Mouse (Mus musculus) bone marrow, adult 2 months (tissue): ENCODE data around the gene Sh2b3. TPM values are rescaled to one million over a fixed set of nuclear protein-coding genes. Genes with fewer than 3 reads are reported as not detected.
"Not testable (repeated sequence)": the region's sequence is repeated elsewhere in the genome, so short reads cannot be mapped to it uniquely, and the experiment has no call there.

Experiments
- H3K27ac ChIP-seq: fragments of 200-500 bp; 2 replicates; pipeline ENCODE4 v1.5.1; 2012; ENCODE audit warnings: low read depth, mild to moderate bottlenecking, control low read depth, inconsistent platforms, low read length; ENCODE audit not compliant: control insufficient read depth, poor library complexity, insufficient read depth
- H3K4me1 ChIP-seq: fragments of 200-500 bp; 2 replicates; pipeline ENCODE4 v1.6.1; 2011; ENCODE audit warnings: low read length; ENCODE audit not compliant: control insufficient read depth, insufficient read depth
- H3K4me3 ChIP-seq: fragments of 200-500 bp; replicated peaks from 2 replicates; pipeline ENCODE3; 2011; ENCODE audit warnings: mild to moderate bottlenecking, low read depth, low read length, control low read depth; ENCODE audit not compliant: control insufficient read depth
- CTCF ChIP-seq: fragments of 200-500 bp; IDR thresholded peaks from 2 replicates; pipeline ENCODE4 v1.5.1; 2011; ENCODE audit warnings: low read length, control low read depth; ENCODE audit not compliant: control insufficient read depth, insufficient read depth
- POLR2A ChIP-seq: fragments of 200-500 bp; IDR thresholded peaks from 2 replicates; pipeline ENCODE4 v1.6.1; 2011; ENCODE audit warnings: low read depth, mild to moderate bottlenecking, control low read depth, low read length, borderline replicate concordance; ENCODE audit not compliant: control insufficient read depth
- WGBS: fragments of 180-500 bp; shearing (Covaris S2); methylation state at CpG from one replicate; pipeline ENCODE4 v1.1.7; 2018; 5-methylcytosine and 5-hydroxymethylcytosine counted together
- polyA plus RNA-seq: library from polyadenylated mRNA; stranded (reverse); fragments of >200 nt; gene quantifications from 2 replicates; pipeline ENCODE4 v1.2.4, GENCODE M21; 2011; ENCODE audit warnings: low replicate concordance; ENCODE audit not compliant: missing spikeins, insufficient read depth, insufficient read length

Sh2b3 gene
- polyA plus RNA-seq, 1 experiment = 36.8 TPM

DNA sequence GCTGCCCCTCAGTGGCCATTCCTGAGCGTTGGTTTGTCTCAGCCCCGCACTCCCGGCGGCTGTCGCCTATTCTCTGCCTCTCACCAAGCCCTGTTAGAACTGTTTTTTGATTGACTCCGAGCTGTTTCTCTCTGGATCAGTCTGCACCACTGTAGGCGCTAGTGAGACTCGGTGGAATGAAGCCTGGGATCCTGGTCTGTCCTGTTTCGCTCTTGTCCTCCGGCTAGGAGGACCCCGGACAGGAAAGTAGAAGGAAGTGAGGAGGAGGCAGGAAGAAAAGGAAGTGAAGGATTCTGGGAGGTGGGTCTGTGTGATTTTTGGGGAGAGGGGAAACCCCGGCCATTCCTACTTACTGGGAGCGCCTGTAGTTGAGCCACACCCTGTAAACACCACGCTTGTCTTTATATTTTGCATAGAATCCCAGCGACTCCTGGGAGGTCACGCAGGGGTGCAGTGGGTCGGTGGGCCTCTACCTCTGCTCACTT, 10.6 kb upstream of the Sh2b3 start:
- under 1% methylated on average over 17 of the region's 17 CpGs for WGBS
- Histone ChIP-seq H3K27ac (peak overlapping the region; percentile 9; the same call in 1 of the 2 replicates), H3K4me1 (peaks cover 4% of the 10 kb centered on the region; the same call in 1 of the 2 replicates), H3K4me3 (peak overlapping the region; percentile 63)
- TF ChIP-seq POLR2A (no peak), CTCF (no peak)

DNA sequence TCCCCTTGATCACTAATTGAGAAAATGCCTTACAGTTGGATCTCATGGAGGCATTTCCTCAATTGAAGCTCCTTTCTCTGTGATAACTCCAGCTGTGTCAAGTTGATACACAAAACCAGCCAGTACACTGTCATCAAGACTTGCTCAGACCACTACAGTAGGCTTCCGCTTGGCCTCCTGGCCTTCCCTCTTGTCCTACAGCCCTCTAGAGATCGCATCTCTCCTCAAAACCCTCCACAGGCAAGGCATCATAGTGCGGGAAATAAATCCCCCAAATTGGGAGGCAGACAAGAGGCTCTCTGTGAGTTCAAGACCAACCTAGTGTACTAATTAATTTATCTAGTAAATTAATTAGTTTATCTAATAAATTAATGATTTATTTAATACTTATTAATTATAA, 9.8 kb upstream of the Sh2b3 start:
- WGBS = 81% methylated on average over 3 of the region's 3 CpGs
- not testable (repeated sequence) for H3K27ac ChIP-seq, H3K4me3 ChIP-seq, H3K4me1 ChIP-seq

DNA sequence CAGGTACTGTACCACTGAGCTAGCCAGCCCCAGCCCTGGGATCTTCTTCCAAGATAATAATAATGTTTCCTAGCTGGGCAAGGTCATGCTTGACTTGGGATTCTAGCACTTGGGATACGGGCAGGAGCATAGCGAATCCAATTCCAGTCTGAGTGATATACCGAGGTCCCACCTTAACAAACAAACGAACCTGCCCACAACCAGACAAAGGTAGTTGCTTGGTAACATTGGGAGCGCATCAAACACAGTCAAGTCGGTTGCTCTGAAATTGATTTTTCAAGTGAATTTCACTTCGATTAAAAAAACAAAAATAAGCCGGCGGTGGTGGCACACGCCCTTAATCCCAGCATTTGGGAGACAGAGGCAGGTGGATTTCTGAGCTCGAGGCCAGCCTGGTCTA, 8.9 kb upstream of the Sh2b3 start:
- WGBS = 86% methylated on average over 11 of the region's 11 CpGs
- Histone ChIP-seq H3K27ac (no peak overlapping the region), H3K4me1 (peaks cover 5% of the 10 kb centered on the region; the same call in 1 of the 2 replicates), H3K4me3 (no peak overlapping the region)
- no peak for TF ChIP-seq CTCF
- TF ChIP-seq POLR2A = no peak

DNA sequence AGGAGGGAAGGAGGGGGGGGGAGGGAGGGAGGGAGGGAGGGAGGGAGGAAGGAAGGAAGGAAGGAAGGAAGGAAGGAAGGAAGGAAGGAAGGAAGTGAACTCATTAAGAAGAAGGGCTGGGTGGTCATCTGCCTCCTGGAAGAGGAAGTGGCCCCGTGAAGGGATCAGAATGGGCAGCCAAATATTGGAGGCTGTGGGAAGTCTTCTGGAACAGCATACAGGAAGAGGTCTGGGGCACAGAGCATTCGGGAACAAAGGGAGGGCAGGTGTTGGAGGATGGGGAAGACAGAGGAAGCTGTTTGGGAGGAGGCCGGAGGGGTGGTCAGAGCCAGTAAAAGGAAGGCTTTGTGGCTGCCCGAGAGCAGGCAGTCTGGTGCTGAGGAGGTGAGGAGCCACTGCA, 7.9 kb upstream of the Sh2b3 start:
- Histone ChIP-seq H3K27ac (no peak overlapping the region), H3K4me3 (no peak overlapping the region), H3K4me1 (peaks cover 5% of the 10 kb centered on the region; the same call in 1 of the 2 replicates)
- WGBS = 4% methylated on average over 4 of the region's 4 CpGs
- no peak for TF ChIP-seq POLR2A
- no peak for TF ChIP-seq CTCF

DNA sequence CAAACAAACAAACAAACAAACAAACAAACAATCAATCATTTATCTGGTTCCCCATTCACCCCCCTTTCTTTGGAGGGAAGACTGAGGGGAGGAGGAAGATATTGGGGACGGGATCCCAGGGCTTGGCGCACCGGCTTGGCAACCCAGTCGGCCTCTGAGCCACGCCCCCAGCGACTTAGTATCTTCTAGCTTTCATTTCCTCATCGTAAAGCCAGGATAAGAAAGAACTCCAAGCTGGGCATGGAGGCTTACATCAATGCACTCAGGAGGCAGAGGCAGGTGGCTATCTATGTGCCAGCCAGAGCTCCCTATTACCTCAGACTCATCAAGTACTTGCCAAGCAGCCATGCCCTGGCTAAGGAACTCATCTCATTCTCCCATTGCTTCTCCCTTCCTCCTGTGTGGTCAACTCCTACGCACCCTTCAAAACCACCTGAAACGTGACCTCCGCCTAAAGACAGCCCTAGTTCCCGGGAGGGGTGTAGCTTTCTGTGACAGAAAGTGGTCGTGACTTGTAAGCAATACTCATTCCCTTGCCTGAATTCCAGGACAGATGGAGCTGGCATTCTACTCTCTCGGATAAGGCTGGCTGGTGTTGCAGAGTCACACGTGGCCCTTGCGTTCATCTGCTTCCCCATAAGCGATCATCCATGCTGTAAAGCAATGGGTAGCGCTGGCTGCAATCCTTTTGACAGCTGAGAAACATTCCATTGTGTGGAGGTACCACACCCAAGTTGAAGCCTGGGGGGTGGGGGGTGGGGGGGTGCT, 5.9 kb upstream of the Sh2b3 start:
- Histone ChIP-seq H3K27ac (no peak overlapping the region), H3K4me1 (peaks cover 4% of the 10 kb centered on the region; the same call in 1 of the 2 replicates), H3K4me3 (no peak overlapping the region)
- TF ChIP-seq POLR2A (no peak), CTCF (no peak)
- 9% methylated on average over 17 of the region's 17 CpGs for WGBS

DNA sequence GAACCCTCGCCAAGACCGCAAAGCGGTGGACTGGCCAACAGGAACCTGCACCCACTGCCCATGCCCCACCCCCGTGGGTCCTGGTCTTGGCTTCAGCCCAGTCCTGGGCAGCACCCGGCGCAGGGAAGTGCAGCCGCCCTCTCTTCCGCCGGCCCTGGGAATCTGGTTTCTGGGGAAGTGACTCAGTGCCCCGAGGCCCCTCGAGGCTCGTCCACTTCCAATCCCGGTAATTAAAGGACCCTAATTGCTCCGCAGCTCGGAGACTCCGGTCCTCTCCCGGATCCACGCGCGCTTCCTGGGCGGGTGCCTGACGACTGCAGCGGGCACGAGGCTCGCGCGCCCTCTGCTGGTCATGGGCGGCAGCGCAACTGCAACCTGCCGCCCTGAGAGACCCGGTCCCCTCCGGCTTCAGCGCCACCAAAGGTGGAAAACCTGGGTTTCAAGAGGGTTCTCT, 5.2 kb upstream of the Sh2b3 start:
- Histone ChIP-seq H3K4me3 (peak overlapping the region; percentile 59), H3K4me1 (peaks cover 2% of the 10 kb centered on the region; the same call in 1 of the 2 replicates), H3K27ac (no peak overlapping the region; the same call in 1 of the 2 replicates)
- 1% methylated on average over 33 of the region's 33 CpGs for WGBS
- TF ChIP-seq POLR2A = peak; percentile 31; the same call in 1 of the 2 replicates
- peak; percentile 92 for TF ChIP-seq CTCF

DNA sequence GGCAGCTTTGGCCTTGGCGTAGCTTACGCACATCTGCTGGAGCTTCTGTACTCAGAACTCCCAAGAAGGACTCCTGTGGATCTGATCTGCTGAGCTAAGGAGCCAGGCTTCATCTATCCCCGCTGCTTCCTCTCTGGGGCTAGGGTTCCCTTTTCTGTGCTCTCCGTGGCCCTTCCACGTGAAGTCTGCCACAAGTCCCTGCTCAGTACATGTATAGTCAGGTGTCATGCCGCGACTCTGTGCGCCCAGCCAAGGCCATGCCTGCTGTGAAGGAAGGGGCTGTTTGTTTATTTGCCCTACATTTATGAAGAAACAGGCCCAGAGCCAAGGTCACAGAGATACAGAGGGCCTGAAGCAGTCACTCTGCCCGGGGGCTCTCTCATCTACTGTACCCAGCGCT, 4.5 kb upstream of the Sh2b3 start:
- Histone ChIP-seq H3K4me3 (no peak overlapping the region), H3K4me1 (peaks cover 2% of the 10 kb centered on the region; the same call in 1 of the 2 replicates), H3K27ac (no peak overlapping the region)
- no peak for TF ChIP-seq CTCF
- no peak for TF ChIP-seq POLR2A
- WGBS = 39% methylated on average over 10 of the region's 10 CpGs

DNA sequence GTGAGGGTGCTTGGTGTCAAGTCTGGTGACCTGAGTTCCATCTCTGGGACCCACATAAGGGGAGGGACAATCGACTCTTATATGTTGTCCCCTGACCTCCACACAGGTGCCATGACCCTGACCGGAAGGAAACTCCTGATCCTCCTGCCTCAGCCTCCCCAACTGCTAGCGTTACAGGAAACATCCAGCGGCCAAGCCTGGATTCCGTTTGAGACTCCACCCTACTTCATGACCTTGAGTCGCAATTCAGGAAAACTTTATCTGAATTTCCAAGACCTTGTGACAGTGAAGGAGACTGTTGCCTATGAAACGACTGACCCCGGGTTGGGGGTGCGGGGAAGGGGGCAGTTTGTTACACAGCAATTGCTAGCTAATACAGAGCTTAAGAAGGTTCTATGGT, 4.1 kb upstream of the Sh2b3 start:
- no peak overlapping the region for H3K4me3 ChIP-seq
- no peak for TF ChIP-seq CTCF
- TF ChIP-seq POLR2A = no peak
- no peak overlapping the region for H3K27ac ChIP-seq
- WGBS = 93% methylated on average over 9 of the region's 9 CpGs
- H3K4me1 ChIP-seq = peaks cover 2% of the 10 kb centered on the region; the same call in 1 of the 2 replicates
